Mouse (Mus musculus) liver, adult 2 months (tissue): Measurements from ENCODE around the gene Rrp12. TPM values are rescaled to one million over a fixed set of nuclear protein-coding genes. Genes with fewer than 3 reads are reported as not detected.

Source experiments
- DNase-seq: peaks from one replicate; pipeline ENCODE4 v3.0.0-alpha.2; 2011; ENCODE audit warnings: low read depth, low spot score; ENCODE audit errors: extremely low read depth
- H3K27ac ChIP-seq: fragments of 200-500 bp; replicated peaks from 2 replicates; pipeline ENCODE4 v1.5.1; 2012; ENCODE audit warnings: low read depth, mild to moderate bottlenecking, control low read depth, inconsistent platforms, low read length; ENCODE audit not compliant: insufficient read depth
- H3K27me3 ChIP-seq: fragments of 200-500 bp; 2 replicates; pipeline ENCODE4 v1.6.1; 2012; ENCODE audit warnings: mild to moderate bottlenecking, moderate library complexity, low read length, inconsistent platforms; ENCODE audit not compliant: control insufficient read depth, insufficient read depth
- H3K36me3 ChIP-seq: fragments of 200-500 bp; 2 replicates; pipeline ENCODE4 v1.6.1; 2012; ENCODE audit warnings: low read length, inconsistent platforms; ENCODE audit not compliant: control insufficient read depth, insufficient read depth
- H3K4me1 ChIP-seq: fragments of 200-500 bp; 2 replicates; pipeline ENCODE4 v1.6.1; 2011; ENCODE audit warnings: low read length; ENCODE audit not compliant: control insufficient read depth, insufficient read depth
- H3K4me3 ChIP-seq: fragments of 200-500 bp; 2 replicates; pipeline ENCODE4 v1.5.1; 2011; ENCODE audit warnings: low read depth, mild to moderate bottlenecking, control low read depth, low read length, moderate library complexity; ENCODE audit not compliant: insufficient read depth
- H3K79me2 ChIP-seq: fragments of 200-500 bp; 2 replicates; pipeline ENCODE4 v1.6.1; 2012; ENCODE audit warnings: inconsistent platforms, mild to moderate bottlenecking, low read length, moderate library complexity; ENCODE audit not compliant: control insufficient read depth, insufficient read depth
- H3K9ac ChIP-seq: fragments of 200-500 bp; 2 replicates; pipeline ENCODE4 v1.6.1; 2012; ENCODE audit warnings: low read depth, mild to moderate bottlenecking, control low read depth, inconsistent platforms, low read length
- CTCF ChIP-seq: fragments of 200-500 bp; IDR thresholded peaks from 2 replicates; pipeline ENCODE4 v1.5.1; 2011; ENCODE audit warnings: low read depth, low read length, control low read depth
- POLR2A ChIP-seq: fragments of 200-500 bp; IDR thresholded peaks from 2 replicates; pipeline ENCODE4 v1.6.1; 2011; ENCODE audit warnings: low read length, control low read depth; ENCODE audit not compliant: insufficient read depth; ENCODE audit errors: extremely low read depth
- WGBS: fragments of 180-500 bp; shearing (Covaris S2); methylation state at CpG from one replicate; pipeline ENCODE4 v1.1.7; 2018; 5-methylcytosine and 5-hydroxymethylcytosine counted together
- polyA plus RNA-seq: library from polyadenylated mRNA; depleted of rRNA; stranded (reverse); fragments of >200 nt; gene quantifications from 2 replicates; pipeline ENCODE4 v1.2.3, GENCODE M21; 2012; rRNA removed
- total RNA-seq: library from RNA; depleted of rRNA; stranded (reverse); fragments of >200 nt; gene quantifications from 2 replicates; pipeline ENCODE4 v1.2.3, GENCODE M21; 2014; rRNA removed

The Rrp12 gene
- total and polyA plus RNA-seq, 2 experiments, result 1.4 to 4.1 TPM

- no peak for DNase-seq
- H3K4me3 ChIP-seq, result no peak overlapping the region
- no peak overlapping the region for H3K27ac ChIP-seq
Measured at GRCm38 (mm10) chr19:41816915-41817314, 79.1 kb downstream of the Rrp12 start.

GRCm38 (mm10) chr19:41816410-41816809 lies 79.6 kb downstream of the Rrp12 start:
- no peak overlapping the region for H3K9ac ChIP-seq
- no peaks in the 10 kb centered on the region for H3K79me2 ChIP-seq
- no peaks in the 10 kb centered on the region for H3K27me3 ChIP-seq
- TF ChIP-seq CTCF (no peak), POLR2A (no peak)
- no peak overlapping the region for H3K4me3 ChIP-seq
- no peak overlapping the region for H3K27ac ChIP-seq
- no peaks in the 10 kb centered on the region for H3K36me3 ChIP-seq
- H3K4me1 ChIP-seq, result peaks cover 8% of the 10 kb centered on the region; the same call in 1 of the 2 replicates
- 42% methylated on average over 5 of the region's 5 CpGs for WGBS
- peak; percentile 45 for DNase-seq

More at GRCm38 (mm10) chr19:41816915-41817314, 79.1 kb downstream of the Rrp12 start:
- no peaks in the 10 kb centered on the region for H3K79me2 ChIP-seq
- no peaks in the 10 kb centered on the region for H3K27me3 ChIP-seq
- no peak overlapping the region for H3K9ac ChIP-seq
- WGBS, result 75% methylated on average over 5 of the region's 5 CpGs
- peaks cover 8% of the 10 kb centered on the region; the same call in 1 of the 2 replicates for H3K4me1 ChIP-seq
- TF ChIP-seq POLR2A (no peak), CTCF (no peak)
- no peaks in the 10 kb centered on the region for H3K36me3 ChIP-seq

GRCm38 (mm10) chr19:41813374-41813773 lies 82.6 kb downstream of the Rrp12 start:
- H3K36me3 ChIP-seq, result no peaks in the 10 kb centered on the region
- no peak overlapping the region for H3K4me3 ChIP-seq
- no peaks in the 10 kb centered on the region for H3K79me2 ChIP-seq
- H3K27ac ChIP-seq, result no peak overlapping the region
- peaks cover 8% of the 10 kb centered on the region; the same call in 1 of the 2 replicates for H3K4me1 ChIP-seq
- no peak overlapping the region for H3K9ac ChIP-seq
- no peak for DNase-seq
- WGBS, result 95% methylated on average over 4 of the region's 4 CpGs
- H3K27me3 ChIP-seq, result no peaks in the 10 kb centered on the region
- TF ChIP-seq POLR2A (no peak), CTCF (no peak)

Other genes with a start within 250 kb of the Rrp12 start
- gene Slit1, start 152.5 kb downstream of the Rrp12 start, total RNA-seq, result 0.07 and 0.09 TPM in 2 replicates
- gene Slit1, start 152.5 kb downstream of the Rrp12 start, polyA plus RNA-seq, result 0.02 and 0.18 TPM in 2 replicates
- gene Arhgap19, start 94.1 kb downstream of the Rrp12 start, total RNA-seq, result 1.9 and 2.8 TPM in 2 replicates
- gene Arhgap19, start 94.1 kb downstream of the Rrp12 start, polyA plus RNA-seq, result 0.72 and 1.2 TPM in 2 replicates
- 1.9 and 3.3 TPM in 2 replicates for gene Frat1, start 66.2 kb downstream of the Rrp12 start, total RNA-seq
- gene Frat1, start 66.2 kb downstream of the Rrp12 start, polyA plus RNA-seq, result 5.5 and 5.6 TPM in 2 replicates
- 0.87 and 1.3 TPM in 2 replicates for gene Frat2, start 48.0 kb downstream of the Rrp12 start, total RNA-seq
- gene Frat2, start 48.0 kb downstream of the Rrp12 start, polyA plus RNA-seq, result 2.2 and 2.4 TPM in 2 replicates
- gene Pgam1, start 15.8 kb upstream of the Rrp12 start, total RNA-seq, result 108 and 145 TPM in 2 replicates
- 195 and 215 TPM in 2 replicates for gene Pgam1, start 15.8 kb upstream of the Rrp12 start, polyA plus RNA-seq
- gene Exosc1, start 37.2 kb upstream of the Rrp12 start, total RNA-seq, result 5.6 and 6.5 TPM in 2 replicates
- 5.9 and 8.2 TPM in 2 replicates for gene Exosc1, start 37.2 kb upstream of the Rrp12 start, polyA plus RNA-seq
- gene Zdhhc16, start 37.3 kb upstream of the Rrp12 start, total RNA-seq, result 7.9 and 15.0 TPM in 2 replicates
- gene Zdhhc16, start 37.3 kb upstream of the Rrp12 start, polyA plus RNA-seq, result 40.9 and 49.9 TPM in 2 replicates
- gene Mms19, start 85.0 kb upstream of the Rrp12 start, total RNA-seq, result 14.9 and 15.1 TPM in 2 replicates
- gene Mms19, start 85.0 kb upstream of the Rrp12 start, polyA plus RNA-seq, result 23.2 and 39.5 TPM in 2 replicates
- 4.6 and 4.8 TPM in 2 replicates for gene Ubtd1, start 85.6 kb upstream of the Rrp12 start, total RNA-seq
- gene Ubtd1, start 85.6 kb upstream of the Rrp12 start, polyA plus RNA-seq, result 13.4 and 15.3 TPM in 2 replicates
- gene Ankrd2, start 139.8 kb upstream of the Rrp12 start, total RNA-seq, result 1.1 and 1.2 TPM in 2 replicates
- 0.37 and 0.65 TPM in 2 replicates for gene Ankrd2, start 139.8 kb upstream of the Rrp12 start, polyA plus RNA-seq
- 128 and 132 TPM in 2 replicates for gene Hoga1, start 149.4 kb upstream of the Rrp12 start, total RNA-seq
- 247 and 290 TPM in 2 replicates for gene Hoga1, start 149.4 kb upstream of the Rrp12 start, polyA plus RNA-seq
- gene 4933411K16Rik, start 156.1 kb upstream of the Rrp12 start, total RNA-seq, result 13.9 and 17.1 TPM in 2 replicates
- 3.5 and 7.0 TPM in 2 replicates for gene 4933411K16Rik, start 156.1 kb upstream of the Rrp12 start, polyA plus RNA-seq
- 0.09 and 0.13 TPM in 2 replicates for gene Morn4, start 190.2 kb upstream of the Rrp12 start, total RNA-seq
- gene Morn4, start 190.2 kb upstream of the Rrp12 start, polyA plus RNA-seq, result 0.27 and 0.44 TPM in 2 replicates
- gene Pi4k2a, start 194.3 kb upstream of the Rrp12 start, total RNA-seq, result 20.2 and 23.8 TPM in 2 replicates
- gene Pi4k2a, start 194.3 kb upstream of the Rrp12 start, polyA plus RNA-seq, result 43.3 and 46.1 TPM in 2 replicates
- 49.0 and 53.6 TPM in 2 replicates for gene Avpi1, start 232.9 kb upstream of the Rrp12 start, total RNA-seq
- gene Avpi1, start 232.9 kb upstream of the Rrp12 start, polyA plus RNA-seq, result 35.9 and 38.2 TPM in 2 replicates